Mouse (Mus musculus): ENCODE measurements at regions not wholly inside any gene's neighbourhood (a gene's known extent, or its start where the extent isn't known, plus 50 kb on each side); places are given as distances from the start of the nearest gene placed in this dataset.

DNA sequence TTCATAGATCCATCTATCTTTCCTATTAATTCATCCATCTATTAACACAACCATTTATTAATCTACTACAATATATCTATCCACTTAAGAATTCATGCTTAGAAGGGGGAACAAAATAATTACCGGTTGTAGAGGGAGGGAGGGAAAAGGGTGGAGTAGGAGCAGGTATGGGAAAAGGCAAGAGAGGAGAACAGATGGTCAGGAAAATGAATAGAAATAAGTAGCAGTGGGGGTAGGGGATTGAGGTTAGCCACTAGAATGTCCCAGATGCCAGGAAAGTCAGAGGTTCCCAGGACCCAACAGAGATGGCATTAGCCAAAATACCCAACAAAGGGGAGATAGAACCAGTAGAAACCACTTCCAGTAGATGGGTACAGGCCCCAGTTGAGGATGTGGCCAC lies 164.5 kb upstream of the Crbn start:
- Histone ChIP-seq H3K4me2 (replicated peaks) (no peak overlapping the region), H3K27ac (no peak overlapping the region), H3K9ac (no peak overlapping the region), H3K4me3 (no peak overlapping the region), H3K36me3 (no peaks in the 10 kb centered on the region), H3K27me3 (no peaks in the 10 kb centered on the region), H3K9me3 (replicated peaks) (no peaks in the 10 kb centered on the region), H3K4me1 (no peaks in the 10 kb centered on the region)
- no peak for ATAC-seq (ENCODE audit: low FRiP score)
- 76% methylated on average over 1 of the region's 1 CpGs for WGBS

DNA sequence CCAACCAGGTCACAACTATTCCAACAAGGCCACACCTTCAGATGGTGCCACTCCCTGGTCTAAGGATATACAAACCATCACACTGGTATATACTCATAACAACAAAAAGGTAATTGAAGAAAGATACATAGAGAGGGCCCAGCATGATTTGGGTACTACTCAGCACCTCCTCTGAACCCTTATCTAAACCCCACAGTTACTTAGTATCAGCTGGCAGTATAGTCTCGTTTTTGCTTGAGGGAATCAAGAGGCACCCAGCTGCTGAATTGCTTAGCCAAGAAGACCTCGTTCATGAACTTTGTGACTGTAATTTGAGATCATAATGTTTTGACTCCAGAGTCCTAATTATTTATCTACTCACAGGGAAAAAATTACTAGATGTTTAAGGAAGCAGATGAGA lies 175.6 kb upstream of the Crbn start:
- Histone ChIP-seq H3K27me3 (no peaks in the 10 kb centered on the region), H3K36me3 (no peaks in the 10 kb centered on the region), H3K4me3 (no peak overlapping the region), H3K4me2 (replicated peaks) (no peak overlapping the region), H3K4me1 (0 out of 2 replicates have a peak, but pooled peaks cover 2% of the 10 kb centered on the region), H3K27ac (no peak overlapping the region), H3K9me3 (replicated peaks) (no peaks in the 10 kb centered on the region), H3K9ac (no peak overlapping the region)
- 70% methylated on average over 2 of the region's 2 CpGs for WGBS
- no peak for ATAC-seq (ENCODE audit: low FRiP score)

DNA sequence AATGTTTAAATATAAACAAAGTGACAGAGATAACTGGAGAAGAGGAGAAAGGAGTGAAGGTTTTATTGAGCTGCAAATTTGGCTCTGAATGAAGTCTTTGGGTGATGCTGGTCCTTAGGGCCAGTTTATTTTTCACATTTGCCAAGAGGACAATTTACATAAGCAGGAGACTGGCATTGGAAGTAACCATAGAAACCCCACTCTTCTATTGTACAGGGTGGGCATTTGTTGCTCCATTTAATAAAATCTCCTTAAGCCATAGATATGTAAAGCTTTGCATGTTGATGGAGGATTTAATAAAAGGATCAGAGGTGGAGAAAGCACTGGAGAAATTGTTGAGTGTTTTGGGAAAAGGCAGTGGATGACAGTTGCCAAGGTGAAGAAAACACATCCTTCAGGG lies 178.8 kb upstream of the Crbn start:
- Histone ChIP-seq H3K4me1 (0 out of 2 replicates have a peak, but pooled peaks cover 2% of the 10 kb centered on the region), H3K4me2 (replicated peaks) (no peak overlapping the region), H3K9ac (no peak overlapping the region), H3K36me3 (no peaks in the 10 kb centered on the region), H3K27me3 (no peaks in the 10 kb centered on the region), H3K27ac (no peak overlapping the region), H3K4me3 (no peak overlapping the region), H3K9me3 (replicated peaks) (no peaks in the 10 kb centered on the region)
- peak; percentile 51 for ATAC-seq (ENCODE audit: low FRiP score)

DNA sequence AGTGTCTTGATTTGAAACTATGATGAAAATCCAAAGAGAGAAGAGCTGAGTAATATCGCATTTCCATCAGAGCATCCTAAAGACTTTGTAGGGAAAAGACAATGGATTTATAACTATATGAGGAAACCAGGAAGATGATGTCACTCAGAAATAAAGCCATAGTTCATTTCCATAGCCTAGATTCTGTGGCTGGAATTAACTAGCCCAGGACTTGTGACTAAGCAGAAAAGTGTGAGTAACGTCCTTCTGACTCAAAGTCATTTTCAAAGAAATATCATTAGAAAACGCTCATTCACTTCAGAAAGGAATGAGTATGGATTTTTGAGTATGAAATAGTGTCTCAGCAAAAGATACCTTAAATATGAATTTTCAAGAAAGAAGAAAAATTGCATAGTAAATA lies 179.9 kb upstream of the Crbn start:
- Histone ChIP-seq H3K27ac (no peak overlapping the region; the same call in 1 of the 2 replicates), H3K27me3 (no peaks in the 10 kb centered on the region), H3K4me3 (no peak overlapping the region), H3K9me3 (replicated peaks) (no peaks in the 10 kb centered on the region), H3K9ac (no peak overlapping the region), H3K4me1 (0 out of 2 replicates have a peak, but pooled peaks cover 2% of the 10 kb centered on the region), H3K4me2 (replicated peaks) (no peak overlapping the region), H3K36me3 (no peaks in the 10 kb centered on the region)
- no peak for ATAC-seq (ENCODE audit: low FRiP score)
- WGBS = 63% methylated on average over 3 of the region's 3 CpGs

DNA sequence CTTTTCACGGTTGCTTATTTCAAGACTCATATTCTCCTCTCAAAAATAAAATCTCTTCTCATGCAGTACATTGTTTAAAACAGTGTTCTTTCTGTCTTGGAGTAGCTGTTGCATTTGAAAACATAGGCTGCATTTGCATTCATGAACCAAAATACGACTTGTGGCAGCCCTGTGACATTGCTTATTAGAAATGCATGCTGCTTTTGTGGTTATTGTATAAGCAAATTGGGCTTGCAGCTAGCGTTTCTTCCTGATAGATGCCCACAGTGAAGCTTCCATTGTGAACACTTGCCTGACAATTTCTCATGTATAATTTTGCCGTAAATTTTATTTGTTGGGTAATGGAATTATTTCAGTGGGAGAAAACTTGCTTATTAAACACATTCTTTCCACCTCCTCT lies 180.3 kb upstream of the Crbn start:
- Histone ChIP-seq H3K27ac (no peak overlapping the region), H3K36me3 (no peaks in the 10 kb centered on the region), H3K4me1 (0 out of 2 replicates have a peak, but pooled peaks cover 2% of the 10 kb centered on the region), H3K4me3 (no peak overlapping the region), H3K4me2 (replicated peaks) (no peak overlapping the region), H3K9ac (no peak overlapping the region), H3K9me3 (replicated peaks) (no peaks in the 10 kb centered on the region), H3K27me3 (no peaks in the 10 kb centered on the region)
- ATAC-seq (ENCODE audit: low FRiP score) = no peak
- 31% methylated on average over 4 of the region's 4 CpGs for WGBS

DNA sequence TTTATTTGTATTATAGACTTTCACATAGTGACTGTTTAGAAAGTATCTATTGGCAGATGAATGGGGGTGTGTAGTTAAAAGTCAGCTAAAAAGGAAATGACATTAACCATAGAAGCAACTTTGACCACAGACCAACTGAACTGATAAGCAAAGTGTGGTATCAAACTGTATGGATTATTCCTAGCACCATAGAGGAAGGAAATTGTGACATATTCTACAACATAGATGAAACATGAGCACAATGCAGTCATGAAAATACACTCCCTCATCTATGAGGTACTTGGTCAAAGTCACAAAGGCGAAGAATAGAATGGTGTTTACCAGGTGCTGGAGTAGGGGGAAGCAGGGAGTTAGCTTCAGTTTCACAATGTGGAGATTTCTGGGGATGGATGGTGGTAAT lies 181.4 kb upstream of the Crbn start:
- WGBS = 94% methylated on average over 1 of the region's 1 CpGs
- H3K27me3 ChIP-seq = no peaks in the 10 kb centered on the region
- no peaks in the 10 kb centered on the region for H3K36me3 ChIP-seq

DNA sequence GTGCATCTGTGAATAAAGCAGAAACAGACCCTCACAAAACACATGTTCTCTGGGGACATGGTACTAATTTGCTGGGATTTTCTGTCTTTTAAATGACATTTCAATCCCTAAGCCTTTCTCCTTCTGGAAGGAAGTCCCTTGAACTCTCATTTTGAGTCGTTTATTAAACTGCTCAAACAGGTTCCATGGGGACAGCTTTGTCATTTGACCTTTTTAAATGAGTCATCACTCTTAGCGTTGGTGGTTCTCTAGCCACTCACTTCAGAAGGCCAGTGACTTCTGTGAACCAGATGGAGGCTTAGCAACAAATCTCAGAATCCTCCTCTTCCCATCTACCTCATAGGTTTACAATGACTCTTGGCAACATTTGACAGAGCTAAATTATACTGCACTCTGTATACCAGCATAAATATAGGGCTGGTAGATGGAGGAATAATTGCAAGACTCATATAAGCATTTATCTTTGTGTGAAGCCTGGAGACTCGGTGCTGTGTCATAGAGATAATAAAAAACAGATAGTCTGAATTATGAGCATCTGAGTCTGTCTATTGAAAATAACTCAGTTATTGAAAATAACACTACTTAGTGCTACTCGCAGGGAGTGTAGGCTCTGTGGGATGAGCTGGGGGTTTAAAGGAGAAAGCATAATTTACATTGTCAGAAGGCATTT lies 185.4 kb upstream of the Crbn start:
- Histone ChIP-seq H3K4me2 (replicated peaks) (no peak overlapping the region), H3K36me3 (no peaks in the 10 kb centered on the region), H3K4me3 (no peak overlapping the region), H3K27me3 (no peaks in the 10 kb centered on the region), H3K4me1 (no peaks in the 10 kb centered on the region), H3K9me3 (replicated peaks) (no peaks in the 10 kb centered on the region), H3K9ac (no peak overlapping the region), H3K27ac (no peak overlapping the region)
- no peak for ATAC-seq (ENCODE audit: low FRiP score)
- WGBS = 60% methylated on average over 4 of the region's 4 CpGs

More for the DNA sequence above, 181.4 kb upstream of the Crbn start:
- Histone ChIP-seq H3K4me1 (0 out of 2 replicates have a peak, but pooled peaks cover 2% of the 10 kb centered on the region), H3K27ac (no peak overlapping the region), H3K4me3 (no peak overlapping the region), H3K9ac (no peak overlapping the region), H3K4me2 (replicated peaks) (no peak overlapping the region), H3K9me3 (replicated peaks) (no peaks in the 10 kb centered on the region)
- ATAC-seq (ENCODE audit: low FRiP score) = no peak

DNA sequence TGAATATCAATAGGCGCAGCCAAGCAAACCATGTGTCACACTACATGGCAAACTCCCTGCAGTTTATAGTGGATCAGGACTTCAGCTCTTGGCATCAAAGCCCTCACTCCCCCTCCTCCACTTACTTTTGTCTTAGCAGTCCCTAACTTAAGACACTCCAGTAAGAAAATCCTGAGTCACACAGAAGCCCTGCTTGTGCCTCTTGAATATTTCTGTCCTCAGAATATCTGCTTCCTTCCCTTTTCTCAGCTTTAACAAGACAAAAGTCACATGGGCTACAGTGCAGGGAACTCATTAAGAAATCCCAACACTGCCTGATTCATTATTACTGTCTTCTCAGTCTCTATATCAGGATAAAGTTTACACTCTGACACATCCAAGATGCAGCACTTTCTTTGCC lies 191.7 kb upstream of the Crbn start:
- no peaks in the 10 kb centered on the region for H3K9me3 ChIP-seq (replicated peaks)
- H3K4me1 ChIP-seq = no peaks in the 10 kb centered on the region
- H3K27me3 ChIP-seq = no peaks in the 10 kb centered on the region
- no peak for ATAC-seq (ENCODE audit: low FRiP score)
- 88% methylated on average over 1 of the region's 1 CpGs for WGBS
- H3K4me3 ChIP-seq = no peak overlapping the region
- no peak overlapping the region for H3K27ac ChIP-seq
- no peak overlapping the region for H3K9ac ChIP-seq
- H3K4me2 ChIP-seq (replicated peaks) = no peak overlapping the region
- no peaks in the 10 kb centered on the region for H3K36me3 ChIP-seq

DNA sequence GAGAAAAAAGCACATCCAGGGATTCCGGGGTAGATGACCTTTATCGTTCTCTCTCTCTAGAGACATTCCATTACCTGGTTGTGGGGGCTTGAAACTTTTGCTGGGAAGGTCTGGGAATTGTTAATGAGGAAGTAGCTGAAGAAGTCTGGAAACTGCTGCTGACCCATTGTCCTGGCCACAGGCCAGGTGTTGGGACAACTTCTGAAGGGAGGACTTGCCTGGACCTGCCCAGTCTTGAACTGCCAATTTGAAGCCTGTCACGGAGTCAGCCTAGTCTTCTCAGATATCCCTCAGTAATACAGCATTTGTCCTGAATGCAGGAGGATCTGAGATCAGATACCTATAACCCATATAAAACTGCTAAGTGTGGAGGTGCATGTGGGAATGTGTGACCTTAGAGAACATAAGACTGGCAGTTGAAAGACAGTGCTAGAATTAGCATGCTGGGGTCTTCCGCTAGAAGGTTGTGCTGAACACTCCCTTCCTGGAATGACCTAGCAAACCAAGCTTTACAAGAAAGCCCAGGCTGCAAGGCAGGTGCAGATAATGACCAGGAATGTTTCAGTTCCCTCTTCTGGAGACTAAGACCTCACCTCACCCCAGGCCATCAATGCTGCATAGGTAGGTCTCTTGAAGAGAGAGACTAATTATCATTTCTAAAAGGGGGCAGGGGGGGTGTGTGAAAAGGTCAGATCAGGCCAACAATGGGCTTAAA lies 204.7 kb upstream of the Crbn start:
- Histone ChIP-seq H3K36me3 (no peaks in the 10 kb centered on the region), H3K9ac (no peak overlapping the region), H3K27me3 (no peaks in the 10 kb centered on the region), H3K27ac (no peak overlapping the region), H3K4me1 (no peaks in the 10 kb centered on the region), H3K9me3 (replicated peaks) (no peaks in the 10 kb centered on the region), H3K4me2 (replicated peaks) (no peak overlapping the region), H3K4me3 (no peak overlapping the region)
- no peak for ATAC-seq (ENCODE audit: low FRiP score)
- WGBS = 88% methylated on average over 4 of the region's 4 CpGs

DNA sequence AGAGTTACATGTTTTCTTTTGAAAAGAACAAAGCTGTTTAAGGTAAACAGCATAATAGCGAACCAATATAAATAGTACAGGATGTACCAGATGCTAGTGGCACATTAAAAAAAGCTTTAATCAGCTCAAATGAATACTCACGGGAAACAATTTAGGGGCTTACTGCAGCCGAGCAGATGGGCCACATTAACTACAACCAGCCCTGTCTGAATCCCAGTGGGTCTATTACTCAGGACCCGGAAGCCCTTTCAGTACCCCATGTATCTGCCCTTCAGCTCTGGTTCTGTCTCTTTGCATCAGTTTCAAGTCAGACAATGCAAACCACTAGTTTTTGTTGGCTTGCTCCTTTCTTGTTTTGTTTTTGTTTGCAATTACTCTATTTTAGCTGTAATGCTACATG lies 210.9 kb upstream of the Crbn start:
- ATAC-seq (ENCODE audit: low FRiP score) = peak; percentile 44
- Histone ChIP-seq H3K4me3 (no peak overlapping the region), H3K4me2 (replicated peaks) (no peak overlapping the region), H3K9me3 (replicated peaks) (no peaks in the 10 kb centered on the region), H3K9ac (no peak overlapping the region), H3K36me3 (no peaks in the 10 kb centered on the region), H3K27ac (no peak overlapping the region), H3K4me1 (peaks cover 17% of the 10 kb centered on the region; the same call in 1 of the 2 replicates), H3K27me3 (no peaks in the 10 kb centered on the region)
- WGBS = 40% methylated on average over 4 of the region's 4 CpGs

DNA sequence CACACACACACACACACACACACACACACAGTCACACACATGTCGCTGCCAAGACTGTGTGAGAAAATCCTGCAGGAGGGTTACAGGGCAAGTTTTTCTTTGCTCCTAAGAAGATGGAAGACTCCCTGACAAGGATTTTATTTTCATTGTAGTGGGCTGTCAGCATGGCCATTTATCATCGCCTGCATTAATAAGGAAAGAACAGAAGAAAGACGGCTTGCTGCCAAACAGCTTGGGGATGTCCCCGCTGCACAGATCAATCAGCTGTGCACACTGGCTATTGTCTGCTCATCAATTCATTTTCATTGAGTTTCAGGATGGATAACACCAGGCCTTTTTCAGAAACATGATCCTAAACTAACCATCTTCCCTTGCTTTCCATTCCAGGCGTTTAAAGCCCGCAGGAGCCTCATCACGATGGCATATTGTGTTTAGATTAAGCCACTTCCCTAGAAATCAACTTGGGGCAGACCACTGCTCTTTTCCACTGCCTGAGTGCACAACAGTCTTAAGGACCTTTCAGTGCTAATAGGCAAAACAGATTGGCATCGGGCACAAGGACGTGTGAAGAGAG lies 213.1 kb upstream of the Crbn start:
- H3K9ac ChIP-seq = no peak overlapping the region
- peaks cover 17% of the 10 kb centered on the region; the same call in 1 of the 2 replicates for H3K4me1 ChIP-seq
- no peaks in the 10 kb centered on the region for H3K9me3 ChIP-seq (replicated peaks)
- peak overlapping the region; percentile 83 for H3K27ac ChIP-seq
- ATAC-seq (ENCODE audit: low FRiP score) = peak; percentile 89
- no peaks in the 10 kb centered on the region for H3K36me3 ChIP-seq
- WGBS = 7% methylated on average over 9 of the region's 9 CpGs
- peak overlapping the region; percentile 38 for H3K4me2 ChIP-seq (replicated peaks)
- H3K4me3 ChIP-seq = no peak overlapping the region
- no peaks in the 10 kb centered on the region for H3K27me3 ChIP-seq

DNA sequence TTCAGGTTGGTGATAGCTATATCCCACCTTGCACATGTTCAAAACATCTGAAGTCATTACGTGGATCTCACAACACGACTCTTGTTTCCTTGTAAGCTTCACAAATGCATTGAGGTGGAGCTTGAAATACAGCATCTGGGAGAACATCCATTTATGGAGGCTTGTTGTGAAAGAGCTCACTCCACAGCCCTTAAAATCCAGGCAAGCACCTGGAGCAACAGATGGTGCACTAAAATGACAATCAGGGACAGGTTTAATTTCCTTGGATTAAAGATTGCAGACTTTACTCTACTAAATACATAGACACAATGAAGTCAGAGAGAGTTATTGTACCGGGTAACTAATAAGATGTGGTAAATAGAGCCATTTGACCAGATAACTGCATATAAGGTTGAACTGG lies 219.2 kb upstream of the Crbn start:
- 86% methylated on average over 3 of the region's 3 CpGs for WGBS
- Histone ChIP-seq H3K9ac (no peak overlapping the region), H3K9me3 (replicated peaks) (no peaks in the 10 kb centered on the region), H3K4me1 (0 out of 2 replicates have a peak, but pooled peaks cover 2% of the 10 kb centered on the region), H3K4me2 (replicated peaks) (no peak overlapping the region), H3K27me3 (no peaks in the 10 kb centered on the region), H3K27ac (no peak overlapping the region), H3K36me3 (no peaks in the 10 kb centered on the region), H3K4me3 (no peak overlapping the region)
- no peak for ATAC-seq (ENCODE audit: low FRiP score)
